Mouse (Mus musculus): ENCODE results near the gene Gm13278. TPM values are rescaled to one million over a fixed set of nuclear protein-coding genes. Genes with fewer than 3 reads are reported as not detected.
"Not testable (repeated sequence)": the region's sequence is repeated elsewhere in the genome, so short reads cannot be mapped to it uniquely, and the experiment has no call there.

The Gm13278 gene
- polyA plus RNA-seq, 1 experiment = not detected

DNA sequence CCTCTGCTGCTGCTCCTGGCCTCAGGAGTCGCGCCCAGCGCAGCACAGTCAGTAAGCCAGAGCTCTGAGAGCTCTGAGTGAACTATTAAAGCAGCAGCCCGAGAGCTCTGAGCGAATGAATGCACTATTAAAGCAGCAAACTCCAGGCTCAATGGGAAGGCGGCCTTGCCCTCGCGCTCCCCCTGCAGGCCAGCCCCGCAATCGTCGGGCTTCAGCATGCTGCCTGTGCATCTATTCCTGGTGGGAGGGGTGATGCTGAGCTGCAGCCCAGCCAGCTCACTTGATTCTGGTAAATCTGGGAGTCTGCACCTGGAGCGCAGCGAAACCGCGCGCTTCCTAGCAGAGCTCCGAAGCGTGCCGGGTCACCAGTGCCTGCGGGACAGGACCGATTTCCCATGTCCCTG is 33.7 kb upstream of the Gm13278 start:
- H3K27me3 ChIP-seq (ENCODE audit: control insufficient read depth, insufficient read depth, low read length); H3K27ac ChIP-seq (ENCODE audit: control insufficient read depth, insufficient read depth, low read length); H3K36me3 ChIP-seq (ENCODE audit: control insufficient read depth, insufficient read depth, low read length); H3K4me1 ChIP-seq (replicated peaks; ENCODE audit: control insufficient read depth, insufficient read depth, low read length): not testable (repeated sequence)
- peak; percentile 53 for TF ChIP-seq CTCF (IDR thresholded peaks at IDR 0.05; ENCODE audit: borderline replicate concordance, control insufficient read depth, extremely low read depth, insufficient read depth, low read length, poor library complexity)
- peak overlapping the region; percentile 58 for H3K4me3 ChIP-seq (ENCODE audit: control insufficient read depth, insufficient read depth, low read length)
- peak; percentile 92 for DNase-seq
- 0% methylated on average over 21 of the region's 21 CpGs for WGBS

DNA sequence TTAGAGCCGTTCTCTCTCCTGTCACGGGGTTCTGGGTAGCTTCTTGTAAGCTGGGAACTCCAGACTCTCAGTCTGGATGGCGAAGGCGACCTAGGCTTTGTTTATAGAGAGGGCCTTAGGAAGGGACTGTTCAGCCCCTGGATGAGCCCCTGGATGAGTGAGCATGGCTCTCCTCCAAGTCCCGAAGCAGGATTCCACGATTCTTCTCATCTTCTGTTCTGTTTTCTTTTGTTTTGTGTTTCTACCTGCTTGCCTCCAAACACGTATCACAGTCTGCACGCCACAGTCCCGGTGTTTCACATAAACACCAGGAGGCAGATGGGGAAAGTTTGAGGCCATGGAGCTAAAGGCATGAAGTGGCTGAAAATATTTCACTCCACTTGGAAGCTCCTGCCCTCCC is 32.6 kb upstream of the Gm13278 start:
- DNase-seq; H3K27ac ChIP-seq (ENCODE audit: control insufficient read depth, insufficient read depth, low read length); H3K4me1 ChIP-seq (replicated peaks; ENCODE audit: control insufficient read depth, insufficient read depth, low read length); H3K36me3 ChIP-seq (ENCODE audit: control insufficient read depth, insufficient read depth, low read length); H3K27me3 ChIP-seq (ENCODE audit: control insufficient read depth, insufficient read depth, low read length); H3K4me3 ChIP-seq (ENCODE audit: control insufficient read depth, insufficient read depth, low read length): not testable (repeated sequence)
- WGBS = 96% methylated on average over 9 of the region's 9 CpGs

DNA sequence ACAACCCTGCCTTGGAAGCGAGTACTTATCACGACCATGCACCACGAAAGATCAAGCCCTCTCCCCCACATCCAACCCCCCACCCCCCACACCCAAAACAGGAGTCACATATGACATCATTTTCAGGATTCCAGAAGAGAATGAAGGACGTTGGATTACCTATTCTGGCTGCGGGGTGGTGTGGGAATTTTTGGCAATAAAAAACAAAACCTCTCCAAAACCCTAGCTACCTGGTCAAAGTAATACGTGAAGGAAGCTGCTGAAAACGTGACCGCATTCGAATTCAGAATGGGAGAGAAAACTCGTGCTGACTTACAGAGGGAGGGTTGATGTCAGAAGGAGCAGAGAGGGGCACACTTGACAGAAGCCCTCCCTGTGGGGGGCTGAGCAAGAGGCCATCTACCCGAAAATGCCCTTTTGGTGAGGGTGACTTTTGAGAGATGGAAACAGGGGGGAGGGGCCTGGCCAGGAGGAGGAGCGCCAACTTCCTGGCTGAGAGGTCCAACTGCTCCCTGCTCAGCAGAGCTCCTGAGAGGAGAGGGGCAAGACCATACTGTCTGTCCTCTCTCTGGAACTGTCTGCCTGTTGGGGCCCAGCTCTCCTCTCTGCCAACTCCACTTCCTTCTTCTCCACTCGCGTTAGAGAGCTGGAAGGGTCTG is 31.6 kb upstream of the Gm13278 start, which contains the start of gene Gm13283:
TSS of gene Gm13283 (plus strand) at position 510 of the 659 bp plus-strand sequence.
- peak; percentile 52 for DNase-seq
- H3K36me3 ChIP-seq (ENCODE audit: control insufficient read depth, insufficient read depth, low read length); H3K27me3 ChIP-seq (ENCODE audit: control insufficient read depth, insufficient read depth, low read length); H3K27ac ChIP-seq (ENCODE audit: control insufficient read depth, insufficient read depth, low read length); H3K4me1 ChIP-seq (replicated peaks; ENCODE audit: control insufficient read depth, insufficient read depth, low read length): not testable (repeated sequence)
- peak within 1 kb of the TSS; percentile 86 for H3K4me3 ChIP-seq (ENCODE audit: control insufficient read depth, insufficient read depth, low read length)
- 22% methylated on average over 10 of the region's 14 CpGs for WGBS

DNA sequence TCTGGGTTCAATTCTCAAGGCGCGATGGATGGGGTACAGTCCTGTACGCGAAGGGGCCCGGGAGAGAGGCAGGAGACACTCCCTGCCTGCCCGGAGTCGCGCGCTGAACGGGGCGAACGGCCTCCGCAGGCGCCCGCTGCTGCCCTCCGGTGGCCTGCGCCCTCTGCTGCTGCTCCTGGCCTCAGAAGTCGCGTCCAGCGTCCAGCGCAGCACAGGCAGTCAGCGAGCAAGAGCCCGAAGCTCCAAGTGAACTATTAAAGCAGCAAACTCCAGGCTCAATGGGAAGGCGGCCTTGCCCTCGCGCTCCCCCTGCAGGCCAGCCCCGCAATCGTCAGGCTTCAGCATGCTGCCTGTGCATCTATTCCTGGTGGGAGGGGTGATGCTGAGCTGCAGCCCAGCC is 30.9 kb upstream of the Gm13278 start:
- 0 out of 2 replicates have a peak, but pooled peaks have one; percentile 23 for TF ChIP-seq POLR2A (IDR thresholded peaks at IDR 0.05; ENCODE audit: control insufficient read depth, extremely low read depth, insufficient read depth, low read length, poor library complexity)
- not testable (repeated sequence) for H3K36me3 ChIP-seq (ENCODE audit: control insufficient read depth, insufficient read depth, low read length); H3K4me1 ChIP-seq (replicated peaks; ENCODE audit: control insufficient read depth, insufficient read depth, low read length); H3K27me3 ChIP-seq (ENCODE audit: control insufficient read depth, insufficient read depth, low read length); H3K27ac ChIP-seq (ENCODE audit: control insufficient read depth, insufficient read depth, low read length)
- peak overlapping the region; percentile 86 for H3K4me3 ChIP-seq (ENCODE audit: control insufficient read depth, insufficient read depth, low read length)
- 1% methylated on average over 26 of the region's 28 CpGs for WGBS
- peak; percentile 35 for DNase-seq

DNA sequence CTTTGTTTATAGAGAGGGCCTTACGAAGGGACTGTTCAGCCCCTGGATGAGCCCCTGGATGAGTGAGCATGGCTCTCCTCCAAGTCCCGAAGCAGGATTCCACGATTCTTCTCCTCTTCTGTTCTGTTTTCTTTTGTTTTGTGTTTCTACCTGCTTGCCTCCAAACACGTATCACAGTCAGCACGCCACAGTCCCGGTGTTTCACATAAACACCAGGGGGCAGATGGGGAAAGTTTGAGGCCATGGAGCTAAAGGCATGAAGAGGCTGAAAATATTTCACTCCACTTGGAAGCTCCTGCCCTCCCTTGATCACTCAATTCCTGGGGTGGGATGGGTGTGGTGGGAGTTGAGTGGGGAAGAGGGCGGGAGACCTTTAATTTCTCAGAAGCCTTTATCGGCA is 29.6 kb upstream of the Gm13278 start:
- not testable (repeated sequence) for H3K4me3 ChIP-seq (ENCODE audit: control insufficient read depth, insufficient read depth, low read length); H3K27me3 ChIP-seq (ENCODE audit: control insufficient read depth, insufficient read depth, low read length); H3K27ac ChIP-seq (ENCODE audit: control insufficient read depth, insufficient read depth, low read length); H3K4me1 ChIP-seq (replicated peaks; ENCODE audit: control insufficient read depth, insufficient read depth, low read length); H3K36me3 ChIP-seq (ENCODE audit: control insufficient read depth, insufficient read depth, low read length)
- peak; percentile 95 for DNase-seq
- WGBS = 80% methylated on average over 6 of the region's 8 CpGs

DNA sequence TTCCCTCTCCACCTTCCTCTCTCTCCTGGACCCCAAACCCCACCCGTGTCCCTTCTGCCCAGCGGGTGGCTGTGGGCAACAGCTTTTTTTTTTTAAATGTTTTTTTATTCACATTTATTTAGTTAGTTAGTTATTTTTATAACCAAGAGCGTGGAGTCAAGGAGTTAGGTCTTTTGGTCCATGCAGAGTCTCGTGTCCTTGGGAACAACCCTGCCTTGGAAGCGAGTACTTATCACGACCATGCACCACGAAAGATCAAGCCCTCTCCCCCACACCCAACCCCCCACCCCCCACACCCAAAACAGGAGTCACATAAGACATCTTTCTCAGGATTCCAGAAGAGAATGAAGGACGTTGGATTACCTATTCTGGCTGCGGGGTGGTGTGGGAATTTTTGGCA is 29.0 kb upstream of the Gm13278 start:
- not testable (repeated sequence) for H3K4me3 ChIP-seq (ENCODE audit: control insufficient read depth, insufficient read depth, low read length); H3K4me1 ChIP-seq (replicated peaks; ENCODE audit: control insufficient read depth, insufficient read depth, low read length); H3K27me3 ChIP-seq (ENCODE audit: control insufficient read depth, insufficient read depth, low read length); H3K27ac ChIP-seq (ENCODE audit: control insufficient read depth, insufficient read depth, low read length); H3K36me3 ChIP-seq (ENCODE audit: control insufficient read depth, insufficient read depth, low read length)
- 63% methylated on average over 9 of the region's 9 CpGs for WGBS
- DNase-seq = peak; percentile 28

DNA sequence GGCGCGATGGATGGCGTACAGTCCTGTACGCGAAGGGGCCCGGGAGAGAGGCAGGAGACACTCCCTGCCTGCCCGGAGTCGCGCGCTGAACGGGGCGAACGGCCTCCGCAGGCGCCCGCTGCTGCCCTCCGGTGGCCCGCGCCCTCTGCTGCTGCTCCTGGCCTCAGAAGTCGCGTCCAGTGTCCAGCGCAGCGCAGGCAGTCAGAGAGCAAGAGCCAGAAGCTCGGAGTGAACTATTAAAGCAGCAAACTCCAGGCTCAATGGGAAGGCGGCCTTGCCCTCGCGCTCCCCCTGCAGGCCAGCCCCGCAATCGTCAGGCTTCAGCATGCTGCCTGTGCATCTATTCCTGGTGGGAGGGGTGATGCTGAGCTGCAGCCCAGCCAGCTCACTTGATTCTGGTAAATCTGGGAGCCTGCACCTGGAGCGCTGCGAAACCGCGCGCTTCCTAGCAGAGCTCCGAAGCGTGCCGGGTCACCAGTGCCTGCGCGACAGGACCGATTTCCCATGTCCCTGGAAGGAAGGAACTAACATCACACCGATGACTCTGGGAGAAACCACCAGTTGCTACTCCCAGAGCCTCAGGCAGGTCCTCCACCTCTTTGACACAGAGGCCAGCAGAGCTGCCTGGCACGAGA is 27.8 kb upstream of the Gm13278 start:
- WGBS = 1% methylated on average over 34 of the region's 42 CpGs
- H3K4me3 ChIP-seq (ENCODE audit: control insufficient read depth, insufficient read depth, low read length) = peak overlapping the region; percentile 85
- TF ChIP-seq CTCF (IDR thresholded peaks at IDR 0.05; ENCODE audit: borderline replicate concordance, control insufficient read depth, extremely low read depth, insufficient read depth, low read length, poor library complexity) = peak; percentile 43; the same call in 1 of the 2 replicates

DNA sequence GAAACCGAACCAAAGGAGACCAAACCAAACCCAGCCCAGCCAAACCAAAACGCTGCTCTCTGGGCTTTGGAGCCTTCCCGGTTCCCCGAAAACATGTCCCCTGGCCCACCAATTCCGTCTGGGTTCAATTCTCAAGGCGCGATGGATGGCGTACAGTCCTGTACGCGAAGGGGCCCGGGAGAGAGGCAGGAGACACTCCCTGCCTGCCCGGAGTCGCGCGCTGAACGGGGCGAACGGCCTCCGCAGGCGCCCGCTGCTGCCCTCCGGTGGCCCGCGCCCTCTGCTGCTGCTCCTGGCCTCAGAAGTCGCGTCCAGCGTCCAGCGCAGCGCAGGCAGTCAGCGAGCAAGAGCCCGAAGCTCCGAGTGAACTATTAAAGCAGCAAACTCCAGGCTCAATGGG is 17.8 kb upstream of the Gm13278 start, which contains the start of gene Gm13290:
TSS of gene Gm13290 (plus strand) at position 301 of the 400 bp plus-strand sequence.
- H3K4me1 ChIP-seq (replicated peaks; ENCODE audit: control insufficient read depth, insufficient read depth, low read length); H3K27me3 ChIP-seq (ENCODE audit: control insufficient read depth, insufficient read depth, low read length); DNase-seq; H3K4me3 ChIP-seq (ENCODE audit: control insufficient read depth, insufficient read depth, low read length); H3K36me3 ChIP-seq (ENCODE audit: control insufficient read depth, insufficient read depth, low read length); H3K27ac ChIP-seq (ENCODE audit: control insufficient read depth, insufficient read depth, low read length): not testable (repeated sequence)
- WGBS = no CpG with 5 or more reads among the region's 32 CpGs

More for the DNA sequence above, 27.8 kb upstream of the Gm13278 start:
- not testable (repeated sequence) for H3K4me1 ChIP-seq (replicated peaks; ENCODE audit: control insufficient read depth, insufficient read depth, low read length); H3K27ac ChIP-seq (ENCODE audit: control insufficient read depth, insufficient read depth, low read length); H3K36me3 ChIP-seq (ENCODE audit: control insufficient read depth, insufficient read depth, low read length); H3K27me3 ChIP-seq (ENCODE audit: control insufficient read depth, insufficient read depth, low read length)
- peak; percentile 19 for DNase-seq

DNA sequence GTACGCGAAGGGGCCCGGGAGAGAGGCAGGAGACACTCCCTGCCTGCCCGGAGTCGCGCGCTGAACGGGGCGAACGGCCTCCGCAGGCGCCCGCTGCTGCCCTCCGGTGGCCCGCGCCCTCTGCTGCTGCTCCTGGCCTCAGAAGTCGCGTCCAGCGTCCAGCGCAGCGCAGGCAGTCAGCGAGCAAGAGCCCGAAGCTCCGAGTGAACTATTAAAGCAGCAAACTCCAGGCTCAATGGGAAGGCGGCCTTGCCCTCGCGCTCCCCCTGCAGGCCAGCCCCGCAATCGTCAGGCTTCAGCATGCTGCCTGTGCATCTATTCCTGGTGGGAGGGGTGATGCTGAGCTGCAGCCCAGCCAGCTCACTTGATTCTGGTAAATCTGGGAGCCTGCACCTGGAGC is 14.7 kb upstream of the Gm13278 start, which contains the start of gene Gm13289:
TSS of gene Gm13289 (plus strand) at position 301 of the 400 bp plus-strand sequence.
- H3K27ac ChIP-seq (ENCODE audit: control insufficient read depth, insufficient read depth, low read length); H3K36me3 ChIP-seq (ENCODE audit: control insufficient read depth, insufficient read depth, low read length); DNase-seq; H3K4me3 ChIP-seq (ENCODE audit: control insufficient read depth, insufficient read depth, low read length); H3K4me1 ChIP-seq (replicated peaks; ENCODE audit: control insufficient read depth, insufficient read depth, low read length); H3K27me3 ChIP-seq (ENCODE audit: control insufficient read depth, insufficient read depth, low read length): not testable (repeated sequence)
- WGBS = no CpG with 5 or more reads among the region's 29 CpGs

DNA sequence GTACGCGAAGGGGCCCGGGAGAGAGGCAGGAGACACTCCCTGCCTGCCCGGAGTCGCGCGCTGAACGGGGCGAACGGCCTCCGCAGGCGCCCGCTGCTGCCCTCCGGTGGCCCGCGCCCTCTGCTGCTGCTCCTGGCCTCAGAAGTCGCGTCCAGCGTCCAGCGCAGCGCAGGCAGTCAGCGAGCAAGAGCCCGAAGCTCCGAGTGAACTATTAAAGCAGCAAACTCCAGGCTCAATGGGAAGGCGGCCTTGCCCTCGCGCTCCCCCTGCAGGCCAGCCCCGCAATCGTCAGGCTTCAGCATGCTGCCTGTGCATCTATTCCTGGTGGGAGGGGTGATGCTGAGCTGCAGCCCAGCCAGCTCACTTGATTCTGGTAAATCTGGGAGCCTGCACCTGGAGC is 11.8 kb upstream of the Gm13278 start, which contains the start of gene Gm13272:
TSS of gene Gm13272 (plus strand) at position 301 of the 400 bp plus-strand sequence.
- H3K4me1 ChIP-seq (replicated peaks; ENCODE audit: control insufficient read depth, insufficient read depth, low read length); DNase-seq; H3K4me3 ChIP-seq (ENCODE audit: control insufficient read depth, insufficient read depth, low read length); H3K36me3 ChIP-seq (ENCODE audit: control insufficient read depth, insufficient read depth, low read length); H3K27me3 ChIP-seq (ENCODE audit: control insufficient read depth, insufficient read depth, low read length); H3K27ac ChIP-seq (ENCODE audit: control insufficient read depth, insufficient read depth, low read length): not testable (repeated sequence)
- WGBS = no CpG with 5 or more reads among the region's 29 CpGs

Data from thymus, adult 2 months (tissue).